Mouse (Mus musculus) forebrain, embryonic 16.5 days (tissue): ENCODE data around the gene 1110059E24Rik. TPM values are rescaled to one million over a fixed set of nuclear protein-coding genes. Genes with fewer than 3 reads are reported as not detected.
"Not testable (repeated sequence)": the region's sequence is repeated elsewhere in the genome, so short reads cannot be mapped to it uniquely, and the experiment has no call there.

Experiments used
- ATAC-seq: fragments of 200-750 bp; cut with Nextera tagmentation; 2 replicates; pipeline ENCODE4 v1.8.0; 2017; ENCODE audit warnings: mild to moderate bottlenecking, moderate library complexity
- H3K27ac ChIP-seq: fragments of 300-500 bp; sonication (generic); 2 replicates; pipeline ENCODE4 v1.5.1; 2014; ENCODE audit warnings: low read length, control low read depth
- H3K27me3 ChIP-seq: fragments of 300-500 bp; sonication (generic); replicated peaks from 2 replicates; pipeline ENCODE4 v1.6.1; 2014; ENCODE audit warnings: low read length; ENCODE audit not compliant: control insufficient read depth, insufficient read depth
- H3K36me3 ChIP-seq: fragments of 300-500 bp; sonication (generic); 2 replicates; pipeline ENCODE4 v1.6.1; 2014; ENCODE audit not compliant: control insufficient read depth, insufficient read depth
- H3K4me1 ChIP-seq: fragments of 300-500 bp; sonication (generic); replicated peaks from 2 replicates; pipeline ENCODE4 v1.6.1; 2014; ENCODE audit warnings: low read length; ENCODE audit not compliant: control insufficient read depth, insufficient read depth
- H3K4me2 ChIP-seq: fragments of 300-500 bp; sonication (generic); 2 replicates; pipeline ENCODE4 v1.6.1; 2014; ENCODE audit warnings: mild to moderate bottlenecking, low read length, control low read depth
- H3K4me3 ChIP-seq: fragments of 300-500 bp; sonication (generic); replicated peaks from 2 replicates; pipeline ENCODE4 v1.5.1; 2014; ENCODE audit warnings: mild to moderate bottlenecking, low read length, control low read depth
- H3K9ac ChIP-seq: fragments of 300-500 bp; sonication (generic); replicated peaks from 2 replicates; pipeline ENCODE4 v1.6.1; 2014; ENCODE audit warnings: low read depth, low read length, control low read depth
- H3K9me3 ChIP-seq: fragments of 300-500 bp; sonication (generic); 2 replicates; pipeline ENCODE4 v1.6.1; 2016; ENCODE audit warnings: low read length; ENCODE audit not compliant: control insufficient read depth
- WGBS: fragments of 180-500 bp; shearing (Covaris S2); extraction: QIAGEN DNeasy Blood & Tissue Kit; methylation state at CpG from one replicate; pipeline ENCODE4 v1.1.7; 2014; 5-methylcytosine and 5-hydroxymethylcytosine counted together
- polyA plus RNA-seq: library from polyadenylated mRNA; unstranded; fragments of >200 nt; fragmentation: Nextera tagmentation; extraction: Ambion mirVana; gene quantifications from 2 replicates; pipeline ENCODE4 v1.2.1, GENCODE M21; 2015

The 1110059E24Rik gene
- polyA plus RNA-seq, 1 experiment from 2014 or later: 58.3 TPM

DNA sequence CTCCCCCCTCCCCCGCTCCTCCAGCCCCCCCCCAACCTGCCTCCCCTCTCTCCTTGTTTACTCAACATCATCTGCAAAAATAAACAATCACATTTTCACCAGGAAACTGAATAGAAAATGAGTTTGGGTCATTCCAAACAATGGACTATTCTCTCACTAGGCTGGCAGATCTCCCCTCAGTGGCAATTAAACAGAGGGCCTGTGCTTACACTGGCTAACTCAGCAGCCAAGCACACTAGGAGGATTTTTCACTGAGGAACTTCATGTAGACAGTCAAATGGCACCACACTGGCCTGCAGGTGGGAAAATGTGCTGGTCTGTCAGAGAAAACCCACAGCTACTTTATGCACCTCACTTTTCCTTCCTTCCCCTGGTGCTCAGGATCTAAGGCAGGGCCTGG, 23.3 kb downstream of the 1110059E24Rik start:
- Histone ChIP-seq H3K9ac (no peak overlapping the region), H3K4me2 (no peak overlapping the region), H3K27ac (no peak overlapping the region), H3K4me3 (no peak overlapping the region), H3K9me3 (no peaks in the 10 kb centered on the region), H3K4me1 (no peaks in the 10 kb centered on the region), H3K27me3 (no peaks in the 10 kb centered on the region), H3K36me3 (no peaks in the 10 kb centered on the region)
- 70% methylated on average over 1 of the region's 1 CpGs for WGBS
- ATAC-seq: no peak

- Histone ChIP-seq H3K36me3 (no peaks in the 10 kb centered on the region), H3K4me2 (no peak overlapping the region), H3K27ac (no peak overlapping the region), H3K9ac (no peak overlapping the region), H3K27me3 (no peaks in the 10 kb centered on the region), H3K4me3 (no peak overlapping the region), H3K4me1 (no peaks in the 10 kb centered on the region), H3K9me3 (no peaks in the 10 kb centered on the region)
- WGBS: 86% methylated on average over 1 of the region's 1 CpGs
- no peak for ATAC-seq
Observed at GRCm38 (mm10) chr19:21629030-21629429, 23.7 kb downstream of the 1110059E24Rik start.

DNA sequence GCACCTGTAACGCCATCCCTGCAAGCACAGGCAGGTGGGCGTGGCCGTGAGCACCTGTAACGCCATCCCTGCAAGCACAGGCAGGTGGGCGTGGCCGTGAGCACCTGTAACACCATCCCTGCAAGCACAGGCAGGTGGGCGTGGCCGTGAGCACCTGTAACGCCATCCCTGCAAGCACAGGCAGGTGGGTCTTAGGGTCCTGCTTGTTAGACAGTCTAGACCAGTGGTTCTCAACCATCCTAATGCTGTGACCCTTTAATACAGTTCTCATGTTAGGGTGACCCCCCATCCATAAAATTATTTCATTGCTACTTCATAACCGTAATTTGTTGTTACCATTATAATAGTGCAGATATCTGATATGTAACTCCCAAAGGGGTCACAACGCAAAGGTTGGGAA, 24.3 kb downstream of the 1110059E24Rik start:
- not testable (repeated sequence) for H3K27ac ChIP-seq, H3K4me3 ChIP-seq, ATAC-seq, H3K27me3 ChIP-seq, H3K9me3 ChIP-seq, H3K9ac ChIP-seq, H3K36me3 ChIP-seq, H3K4me1 ChIP-seq, H3K4me2 ChIP-seq
- WGBS: 70% methylated on average over 10 of the region's 11 CpGs

DNA sequence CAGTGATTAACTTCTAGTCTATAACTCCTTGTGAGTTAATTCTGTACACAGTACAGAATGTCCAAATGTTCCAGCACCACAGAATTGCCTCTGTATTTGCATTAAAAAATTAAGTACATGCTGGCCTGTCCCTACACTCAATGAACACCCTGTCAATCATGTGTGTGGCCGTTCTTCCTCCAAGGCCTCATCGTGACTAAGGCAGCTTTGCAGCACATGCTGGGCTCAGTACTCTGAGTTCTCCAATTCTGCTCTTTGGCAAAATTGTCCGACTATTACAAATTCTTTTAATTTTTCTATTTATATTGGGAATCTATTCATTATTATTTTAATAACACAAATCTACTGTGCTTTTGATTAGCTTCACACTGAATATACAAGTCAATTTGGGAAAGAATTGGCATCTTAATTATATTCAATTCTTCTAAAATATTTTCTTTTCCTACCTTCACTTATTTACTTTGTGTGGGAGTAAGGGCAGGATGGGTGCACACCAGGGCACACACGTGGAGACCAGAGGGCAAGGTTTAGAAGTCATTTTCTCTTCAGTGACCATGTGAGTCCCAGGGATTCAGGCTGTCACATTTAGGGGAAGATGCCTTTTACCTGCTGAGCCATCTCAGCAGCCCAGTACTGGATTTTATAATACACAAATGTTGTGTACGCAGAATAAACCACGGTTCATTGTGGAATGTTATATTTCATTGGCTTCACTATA, 26.3 kb downstream of the 1110059E24Rik start:
- no peak for ATAC-seq
- no peak overlapping the region for H3K27ac ChIP-seq
- 90% methylated on average over 6 of the region's 6 CpGs for WGBS

DNA sequence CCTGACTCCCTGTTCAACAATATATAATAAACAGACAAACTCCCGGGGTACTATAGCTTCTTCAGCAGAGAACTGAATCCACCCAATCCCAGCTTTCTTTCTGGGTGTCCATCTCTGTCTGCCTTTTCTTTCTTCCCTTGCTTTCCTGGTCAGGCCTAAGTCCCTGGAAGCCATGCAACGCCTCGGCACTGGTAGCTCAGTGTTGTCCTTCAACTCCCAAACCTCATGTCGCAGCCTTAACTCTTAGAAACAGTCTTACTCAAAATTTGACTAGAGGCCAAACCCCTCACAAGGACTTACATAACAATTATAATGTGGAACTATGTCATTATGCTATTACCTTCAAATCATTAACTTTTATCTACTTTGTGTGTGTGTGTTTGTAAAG, 28.6 kb downstream of the 1110059E24Rik start:
- H3K9ac ChIP-seq: no peak overlapping the region
- no peaks in the 10 kb centered on the region for H3K27me3 ChIP-seq
- H3K4me1 ChIP-seq: no peaks in the 10 kb centered on the region
- WGBS: 95% methylated on average over 4 of the region's 4 CpGs
- H3K9me3 ChIP-seq: no peaks in the 10 kb centered on the region
- H3K4me2 ChIP-seq: no peak overlapping the region
- H3K36me3 ChIP-seq: no peaks in the 10 kb centered on the region
- no peak overlapping the region for H3K27ac ChIP-seq
- H3K4me3 ChIP-seq: no peak overlapping the region
- no peak for ATAC-seq

More for the DNA sequence above, 26.3 kb downstream of the 1110059E24Rik start:
- no peak overlapping the region for H3K4me3 ChIP-seq
- no peak overlapping the region for H3K4me2 ChIP-seq
- no peaks in the 10 kb centered on the region for H3K36me3 ChIP-seq
- no peak overlapping the region for H3K9ac ChIP-seq
- no peaks in the 10 kb centered on the region for H3K9me3 ChIP-seq
- H3K27me3 ChIP-seq: no peaks in the 10 kb centered on the region
- no peaks in the 10 kb centered on the region for H3K4me1 ChIP-seq

DNA sequence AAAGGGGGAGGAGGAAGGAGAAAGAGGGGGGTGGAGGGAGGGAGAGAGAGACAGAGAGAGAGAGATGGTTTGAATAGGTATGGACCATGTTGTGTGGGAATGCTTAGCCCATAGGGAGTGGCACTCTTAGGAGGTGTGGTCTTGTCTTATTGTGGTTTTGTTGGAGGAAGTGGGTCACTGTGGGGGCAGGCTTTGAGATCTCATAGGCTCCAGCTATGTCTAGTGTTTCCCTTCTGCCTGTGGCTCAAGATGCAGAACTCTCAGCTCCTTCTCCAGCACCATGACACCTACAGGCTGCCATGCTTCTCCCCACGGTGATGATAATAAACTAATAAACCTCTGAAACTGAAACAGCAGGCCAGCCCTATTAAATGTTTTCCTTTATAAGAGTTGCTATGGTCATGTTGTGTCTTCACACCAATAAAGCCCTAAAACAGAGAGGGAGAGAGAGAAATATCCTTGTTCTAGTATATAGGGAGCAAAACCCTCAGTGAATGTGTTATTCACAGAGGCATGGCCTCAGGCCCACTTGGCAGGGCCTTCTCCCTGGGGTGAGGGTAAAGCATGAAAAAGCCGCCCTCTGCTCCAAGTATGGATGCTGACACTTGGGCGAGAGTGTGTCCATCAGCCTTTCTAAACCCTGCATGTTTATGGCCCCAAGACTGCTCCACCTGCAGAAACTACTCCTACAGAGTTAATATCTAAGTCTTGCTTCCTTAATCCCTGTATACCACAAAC, 29.2 kb downstream of the 1110059E24Rik start:
- Histone ChIP-seq H3K4me3 (no peak overlapping the region), H3K9me3 (no peaks in the 10 kb centered on the region), H3K4me1 (no peaks in the 10 kb centered on the region), H3K27me3 (no peaks in the 10 kb centered on the region), H3K27ac (no peak overlapping the region), H3K9ac (no peak overlapping the region), H3K36me3 (no peaks in the 10 kb centered on the region), H3K4me2 (no peak overlapping the region)
- 84% methylated on average over 3 of the region's 3 CpGs for WGBS
- no peak for ATAC-seq

DNA sequence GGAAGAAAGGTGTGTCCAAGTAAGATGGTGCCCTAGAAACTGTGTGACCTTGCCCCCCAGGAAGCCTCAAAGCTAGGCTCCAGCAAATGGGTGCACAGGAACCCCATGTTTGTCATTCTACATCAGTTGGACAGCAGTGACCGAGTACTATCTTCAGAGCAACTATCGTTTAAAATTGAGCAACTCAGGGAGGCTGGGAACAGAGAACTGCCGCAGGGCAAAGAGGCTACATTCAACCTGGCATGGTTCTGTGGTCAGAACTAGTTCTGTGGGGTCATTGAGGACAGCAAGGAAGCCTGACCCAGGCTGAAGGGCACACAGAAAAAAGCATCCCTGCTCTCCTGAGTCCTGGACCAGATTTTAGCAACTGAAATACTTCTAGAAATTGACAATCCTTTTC, 37.0 kb downstream of the 1110059E24Rik start:
- H3K36me3 ChIP-seq: no peaks in the 10 kb centered on the region
- no peak for ATAC-seq
- no peaks in the 10 kb centered on the region for H3K27me3 ChIP-seq
- no peak overlapping the region for H3K4me2 ChIP-seq
- peaks cover 5% of the 10 kb centered on the region for H3K4me1 ChIP-seq
- no peak overlapping the region for H3K9ac ChIP-seq
- 94% methylated on average over 3 of the region's 3 CpGs for WGBS
- H3K9me3 ChIP-seq: no peaks in the 10 kb centered on the region
- no peak overlapping the region for H3K4me3 ChIP-seq
- H3K27ac ChIP-seq: no peak overlapping the region

DNA sequence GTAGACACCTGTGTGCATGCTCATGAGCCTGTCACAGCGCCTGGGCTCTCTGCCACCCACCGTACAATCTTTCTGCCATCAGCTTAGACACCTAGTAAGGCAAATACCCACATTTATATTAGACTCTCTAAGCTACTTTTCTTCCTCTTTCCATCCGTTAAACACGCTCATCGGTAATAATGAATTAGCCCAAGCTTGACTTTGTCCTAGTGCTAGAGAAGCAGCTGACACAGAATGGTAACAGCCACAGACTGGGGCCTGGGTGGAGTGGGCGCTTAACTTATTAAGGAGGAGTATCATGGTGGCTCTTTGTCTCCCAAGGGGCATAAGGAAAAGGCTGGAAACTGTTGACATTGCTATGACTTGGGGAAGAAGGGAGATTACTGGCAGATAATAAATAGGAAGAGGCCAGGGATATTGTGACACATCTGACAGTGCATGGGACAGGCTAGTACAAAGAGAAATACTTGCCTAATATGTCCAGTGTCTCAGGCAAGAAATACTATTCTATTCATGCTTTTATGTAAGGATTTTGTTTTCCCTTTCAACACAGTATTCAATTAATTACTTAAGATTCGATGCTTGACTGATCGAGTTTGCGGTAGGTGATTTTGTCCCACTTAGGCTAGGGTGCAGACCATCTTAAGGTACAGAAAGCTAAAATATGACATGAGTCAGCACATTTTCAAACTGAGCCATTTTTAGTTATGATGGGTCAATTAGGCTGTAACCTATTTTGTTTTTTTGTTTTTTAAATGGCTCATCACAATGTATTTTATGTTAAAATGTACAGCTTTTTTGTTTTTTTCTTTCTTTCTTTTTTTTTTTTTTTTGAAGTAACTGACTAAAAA, 40.8 kb downstream of the 1110059E24Rik start:
- Histone ChIP-seq H3K9me3 (no peaks in the 10 kb centered on the region), H3K4me3 (no peak overlapping the region), H3K27ac (no peak overlapping the region), H3K4me2 (no peak overlapping the region), H3K36me3 (no peaks in the 10 kb centered on the region), H3K9ac (no peak overlapping the region), H3K4me1 (peaks cover 5% of the 10 kb centered on the region), H3K27me3 (no peaks in the 10 kb centered on the region)
- ATAC-seq: no peak
- WGBS: 36% methylated on average over 9 of the region's 9 CpGs

- 12% methylated on average over 6 of the region's 6 CpGs for WGBS
- no peak overlapping the region for H3K27ac ChIP-seq
- no peaks in the 10 kb centered on the region for H3K27me3 ChIP-seq
- no peak for ATAC-seq
- H3K9ac ChIP-seq: no peak overlapping the region
- no peak overlapping the region for H3K4me3 ChIP-seq
- no peak overlapping the region for H3K4me2 ChIP-seq
- H3K9me3 ChIP-seq: no peaks in the 10 kb centered on the region
- no peaks in the 10 kb centered on the region for H3K36me3 ChIP-seq
- peaks cover 5% of the 10 kb centered on the region for H3K4me1 ChIP-seq
Observed at GRCm38 (mm10) chr19:21611297-21611696, 41.5 kb downstream of the 1110059E24Rik start.
